Mouse (Mus musculus): Measurements from ENCODE around the gene Ube3b.

GRCm38 (mm10) chr5:114462067-114463040 lies 81.9 kb downstream of the Ube3b start:
- TF ChIP-seq E2F4 (IDR thresholded peaks at IDR 0.05; ENCODE audit: insufficient replicate concordance, low read depth, low read length) (no peak), NELFE (IDR thresholded peaks at IDR 0.05; ENCODE audit: low read depth, low read length) (no peak), CTCF (conservative IDR thresholded peaks at IDR 0.05 in 1 of 2, IDR thresholded peaks at IDR 0.05 in 1 of 2; ENCODE audit: low read depth in 2 of 2, low read length in 2 of 2) (no peak), POLR2AphosphoS2 (IDR thresholded peaks at IDR 0.05; ENCODE audit: low read depth, low read length) (no peak), UBTF (IDR thresholded peaks at IDR 0.05; ENCODE audit: low read depth, low read length) (no peak), RAD21 (IDR thresholded peaks at IDR 0.05; ENCODE audit: low read depth, low read length) (no peak)

All from CH12.LX (cell line).